Mouse (Mus musculus) hindbrain, embryonic 13.5 days (tissue): ENCODE results near the gene Tex9. TPM values are rescaled to one million over a fixed set of nuclear protein-coding genes. Genes with fewer than 3 reads are reported as not detected.
"Not testable (repeated sequence)": the region's sequence is repeated elsewhere in the genome, so short reads cannot be mapped to it uniquely, and the experiment has no call there.

ENCODE experiments used
- ATAC-seq: fragments of 200-750 bp; cut with Nextera tagmentation; 2 replicates; pipeline ENCODE4 v1.8.0; 2017; ENCODE audit warnings: moderate TSS enrichment; ENCODE audit not compliant: low FRiP score
- H3K27ac ChIP-seq: fragments of 300-500 bp; sonication (generic); 2 replicates; pipeline ENCODE4 v1.5.1; 2015; ENCODE audit warnings: inconsistent platforms, mild to moderate bottlenecking, moderate library complexity
- H3K27me3 ChIP-seq: fragments of 300-500 bp; sonication (generic); 2 replicates; pipeline ENCODE4 v1.6.1; 2015; ENCODE audit warnings: mild to moderate bottlenecking, inconsistent platforms
- H3K36me3 ChIP-seq: fragments of 300-500 bp; sonication (generic); 2 replicates; pipeline ENCODE4 v1.6.1; 2015; ENCODE audit warnings: mild to moderate bottlenecking, inconsistent platforms
- H3K4me1 ChIP-seq: fragments of 300-500 bp; sonication (generic); replicated peaks from 2 replicates; pipeline ENCODE4 v1.6.1; 2015; ENCODE audit warnings: inconsistent platforms
- H3K4me2 ChIP-seq: fragments of 300-500 bp; sonication (generic); 2 replicates; pipeline ENCODE4 v1.6.1; 2015; ENCODE audit warnings: inconsistent platforms, mild to moderate bottlenecking, moderate library complexity
- H3K4me3 ChIP-seq: fragments of 300-500 bp; sonication (generic); 2 replicates; pipeline ENCODE4 v1.5.1; 2015; ENCODE audit warnings: mild to moderate bottlenecking, inconsistent platforms
- H3K9ac ChIP-seq: fragments of 300-500 bp; sonication (generic); 2 replicates; pipeline ENCODE4 v1.6.1; 2015; ENCODE audit warnings: mild to moderate bottlenecking, inconsistent platforms
- H3K9me3 ChIP-seq: fragments of 300-500 bp; sonication (generic); 2 replicates; pipeline ENCODE4 v1.6.1; 2016; ENCODE audit warnings: inconsistent platforms
- WGBS: fragments of 180-500 bp; shearing (Covaris S2); methylation state at CpG from one replicate; pipeline ENCODE4 v1.1.7; 2015; 5-methylcytosine and 5-hydroxymethylcytosine counted together
- microRNA-seq: library from miRNA; unstranded; fragments of <30 nt; microRNA quantifications from one replicate; pipeline ENCODE4, GENCODE M21; 2016
- polyA plus RNA-seq: library from polyadenylated mRNA; unstranded; fragments of >200 nt; fragmentation: Nextera tagmentation; extraction: Ambion mirVana; gene quantifications from 2 replicates; pipeline ENCODE4 v1.2.1, GENCODE M21; 2015

Tex9 gene
- polyA plus RNA-seq, 1 experiment from 2014 or later = 43.2 TPM

DNA sequence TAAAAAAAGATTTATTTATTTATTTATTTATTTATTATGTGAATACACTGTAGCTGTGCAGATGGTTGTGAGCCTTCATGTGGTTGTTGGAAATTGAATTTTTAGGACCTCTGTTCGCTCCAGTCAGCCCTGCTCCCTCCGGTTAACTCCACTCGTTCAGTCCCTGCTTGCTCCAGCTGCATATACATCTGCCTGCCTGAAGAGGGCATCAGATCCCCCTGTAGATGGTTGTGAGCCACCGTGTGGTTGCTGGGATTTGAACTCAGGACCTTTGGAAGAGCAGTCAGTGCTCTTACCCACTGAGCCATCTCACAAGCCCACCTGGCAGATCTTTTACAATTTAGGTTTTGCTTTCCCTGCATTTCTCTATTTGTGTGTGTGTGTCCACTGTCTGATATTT lies 90.2 kb downstream of the Tex9 start:
- not testable (repeated sequence) for H3K27me3 ChIP-seq, H3K4me3 ChIP-seq, H3K4me1 ChIP-seq, H3K36me3 ChIP-seq, H3K9me3 ChIP-seq, ATAC-seq, H3K4me2 ChIP-seq, H3K27ac ChIP-seq, H3K9ac ChIP-seq
- 66% methylated on average over 4 of the region's 4 CpGs for WGBS

Small RNAs within 50 kb of the gene (microRNA-seq; reads per million reads assigned to microRNA genes)
- gene Gm28010 = not detected

Other genes starting within 250 kb of the Tex9 start
- 49.9 and 51.0 TPM in 2 replicates for gene Zfp280d, start 217.4 kb downstream of the Tex9 start, polyA plus RNA-seq
- gene Mns1, start 54.2 kb downstream of the Tex9 start, polyA plus RNA-seq = 10.3 and 12.1 TPM in 2 replicates
- 16.6 and 17.2 TPM in 2 replicates for gene Rfx7, start 40.0 kb upstream of the Tex9 start, polyA plus RNA-seq
- gene Nedd4, start 170.1 kb upstream of the Tex9 start, polyA plus RNA-seq = 514 and 518 TPM in 2 replicates